Mouse (Mus musculus): ENCODE data around the gene A530016L24Rik. TPM values are rescaled to one million over a fixed set of nuclear protein-coding genes. Genes with fewer than 3 reads are reported as not detected.
A peak's percentile ranks its signal among the peaks of the same experiment; 100 is the strongest.

A530016L24Rik gene
- polyA plus RNA-seq, 1 experiment from 2014 or later, result 0.36 TPM

DNA sequence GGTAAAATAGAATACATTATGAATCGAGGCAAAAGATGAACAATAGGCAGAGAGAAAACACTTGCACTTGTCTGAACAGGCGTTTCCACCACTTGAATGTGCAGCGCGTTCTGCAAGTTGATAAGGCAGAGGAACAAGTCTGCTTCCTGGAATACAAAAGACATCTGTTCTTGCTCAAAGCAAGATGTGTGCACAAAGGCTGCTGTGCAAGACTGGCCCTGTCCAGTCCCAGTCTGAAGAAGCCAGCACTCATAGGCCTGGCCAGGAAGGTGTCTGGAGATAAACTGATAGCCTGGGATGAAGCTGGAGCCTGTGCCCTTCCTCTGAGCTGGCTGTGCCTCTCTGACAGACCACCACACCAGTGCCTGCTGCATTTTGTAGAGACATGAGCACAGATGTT is 28.9 kb downstream of the A530016L24Rik start:
- no peaks in the 10 kb centered on the region for H3K27me3 ChIP-seq (ENCODE audit: insufficient read depth, low read length)
- no peak overlapping the region for H3K4me2 ChIP-seq (ENCODE audit: low read length)
- WGBS, result 57% methylated on average over 4 of the region's 4 CpGs
- no peaks in the 10 kb centered on the region; the same call in 1 of the 2 replicates for H3K4me1 ChIP-seq (replicated peaks; ENCODE audit: insufficient read depth, low read length)
- no peak overlapping the region for H3K4me3 ChIP-seq (replicated peaks; ENCODE audit: low read depth, low read length)
- H3K36me3 ChIP-seq (ENCODE audit: insufficient read depth, low read length), result no peaks in the 10 kb centered on the region
- no peak overlapping the region for H3K9ac ChIP-seq (ENCODE audit: low read depth, low read length)
- H3K27ac ChIP-seq, result no peak overlapping the region
- ATAC-seq (replicated peaks; ENCODE audit: low FRiP score, low read depth), result no peak
- no peaks in the 10 kb centered on the region for H3K9me3 ChIP-seq (replicated peaks; ENCODE audit: low read length)
- DNase-seq (ENCODE audit: low spot score), result peak; percentile 9
- no peak for TF ChIP-seq CTCF (IDR thresholded peaks at IDR 0.05; ENCODE audit: low read depth)

DNA sequence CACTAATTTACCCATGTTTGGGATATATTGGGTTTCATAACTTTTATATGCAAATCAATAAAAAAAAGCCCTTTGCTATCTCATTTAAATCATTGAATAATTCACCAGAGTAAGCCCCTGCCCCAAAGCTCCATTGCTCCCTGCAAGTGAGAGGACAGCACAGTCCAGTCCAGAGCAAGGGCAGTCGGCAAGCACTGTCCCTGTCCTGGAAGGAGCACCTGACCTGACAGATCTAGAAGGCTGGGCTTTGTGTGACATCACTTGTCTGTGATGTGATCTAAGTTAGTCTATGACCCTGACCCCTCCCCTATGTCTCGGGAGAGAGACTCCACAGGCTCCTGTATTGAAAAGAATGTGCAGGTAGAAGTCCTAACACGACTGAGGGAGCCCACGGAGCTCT is 44.5 kb downstream of the A530016L24Rik start:
- no peak overlapping the region for H3K4me2 ChIP-seq (ENCODE audit: low read length)
- no peaks in the 10 kb centered on the region for H3K9me3 ChIP-seq (replicated peaks; ENCODE audit: low read length)
- no peak for TF ChIP-seq CTCF (IDR thresholded peaks at IDR 0.05; ENCODE audit: low read depth)
- no peaks in the 10 kb centered on the region for H3K36me3 ChIP-seq (ENCODE audit: insufficient read depth, low read length)
- H3K27ac ChIP-seq, result no peak overlapping the region
- no peak for DNase-seq (ENCODE audit: low spot score)
- H3K4me3 ChIP-seq (replicated peaks; ENCODE audit: low read depth, low read length), result no peak overlapping the region
- H3K9ac ChIP-seq (ENCODE audit: low read depth, low read length), result no peak overlapping the region
- peak; percentile 61; the same call in 1 of the 2 replicates for ATAC-seq (replicated peaks; ENCODE audit: low FRiP score, low read depth)
- H3K4me1 ChIP-seq (replicated peaks; ENCODE audit: insufficient read depth, low read length), result no peaks in the 10 kb centered on the region; the same call in 1 of the 2 replicates
- no peaks in the 10 kb centered on the region for H3K27me3 ChIP-seq (ENCODE audit: insufficient read depth, low read length)
- WGBS, result 46% methylated on average over 4 of the region's 4 CpGs

DNA sequence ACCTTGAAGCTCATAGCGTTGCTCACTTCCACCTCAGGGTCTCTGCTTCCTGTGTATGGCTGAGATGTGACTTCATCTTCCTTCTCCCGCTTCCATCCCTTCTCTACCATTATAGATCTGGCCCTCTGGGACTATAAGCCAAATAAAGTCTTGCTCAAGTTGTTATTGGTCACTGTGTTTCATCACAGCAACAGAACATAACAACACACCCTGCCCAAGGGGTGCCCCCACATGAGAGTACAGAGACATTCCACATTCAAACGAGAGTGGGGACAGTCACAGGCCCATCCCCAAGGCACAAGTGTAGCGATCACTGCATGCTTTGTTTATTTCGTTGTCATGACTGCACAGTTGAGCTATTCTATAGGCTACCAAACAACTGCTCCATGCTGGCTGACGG is 48.0 kb downstream of the A530016L24Rik start:
- Histone ChIP-seq H3K9me3 (replicated peaks; ENCODE audit: low read length) (no peaks in the 10 kb centered on the region), H3K9ac (ENCODE audit: low read depth, low read length) (no peak overlapping the region), H3K36me3 (ENCODE audit: insufficient read depth, low read length) (no peaks in the 10 kb centered on the region), H3K4me2 (ENCODE audit: low read length) (no peak overlapping the region), H3K27me3 (ENCODE audit: insufficient read depth, low read length) (no peaks in the 10 kb centered on the region), H3K4me1 (replicated peaks; ENCODE audit: insufficient read depth, low read length) (no peaks in the 10 kb centered on the region; the same call in 1 of the 2 replicates), H3K27ac (no peak overlapping the region), H3K4me3 (replicated peaks; ENCODE audit: low read depth, low read length) (no peak overlapping the region)
- TF ChIP-seq CTCF (IDR thresholded peaks at IDR 0.05; ENCODE audit: low read depth), result no peak
- WGBS, result 79% methylated on average over 6 of the region's 6 CpGs
- ATAC-seq (replicated peaks; ENCODE audit: low FRiP score, low read depth) (no peak), DNase-seq (ENCODE audit: low spot score) (no peak)

DNA sequence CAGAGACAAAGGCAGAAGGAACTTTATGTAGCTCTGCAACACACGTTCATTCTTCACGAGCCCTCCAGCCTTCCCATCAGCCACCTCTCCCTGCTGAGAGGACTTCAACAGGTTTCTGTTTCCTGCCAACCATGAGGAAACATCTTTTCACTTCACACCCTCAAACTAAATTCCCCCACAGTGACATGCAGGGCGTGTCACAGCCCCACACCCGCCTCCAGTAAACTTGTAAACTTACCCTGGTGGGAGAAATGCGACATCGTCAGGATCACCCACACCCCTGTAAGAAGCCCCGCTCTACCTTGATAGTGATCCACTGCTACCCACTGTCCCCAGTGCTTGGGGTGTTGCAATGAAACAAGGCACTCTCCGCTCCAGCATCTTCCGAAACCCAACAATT is 49.1 kb downstream of the A530016L24Rik start:
- no peak for TF ChIP-seq CTCF (IDR thresholded peaks at IDR 0.05; ENCODE audit: low read depth)
- Histone ChIP-seq H3K27ac (no peak overlapping the region), H3K9me3 (replicated peaks; ENCODE audit: low read length) (no peaks in the 10 kb centered on the region), H3K27me3 (ENCODE audit: insufficient read depth, low read length) (no peaks in the 10 kb centered on the region), H3K4me3 (replicated peaks; ENCODE audit: low read depth, low read length) (no peak overlapping the region), H3K4me2 (ENCODE audit: low read length) (no peak overlapping the region), H3K9ac (ENCODE audit: low read depth, low read length) (no peak overlapping the region), H3K4me1 (replicated peaks; ENCODE audit: insufficient read depth, low read length) (no peaks in the 10 kb centered on the region), H3K36me3 (ENCODE audit: insufficient read depth, low read length) (no peaks in the 10 kb centered on the region)
- DNase-seq (ENCODE audit: low spot score) (no peak), ATAC-seq (replicated peaks; ENCODE audit: low FRiP score, low read depth) (no peak)
- 77% methylated on average over 9 of the region's 9 CpGs for WGBS

DNA sequence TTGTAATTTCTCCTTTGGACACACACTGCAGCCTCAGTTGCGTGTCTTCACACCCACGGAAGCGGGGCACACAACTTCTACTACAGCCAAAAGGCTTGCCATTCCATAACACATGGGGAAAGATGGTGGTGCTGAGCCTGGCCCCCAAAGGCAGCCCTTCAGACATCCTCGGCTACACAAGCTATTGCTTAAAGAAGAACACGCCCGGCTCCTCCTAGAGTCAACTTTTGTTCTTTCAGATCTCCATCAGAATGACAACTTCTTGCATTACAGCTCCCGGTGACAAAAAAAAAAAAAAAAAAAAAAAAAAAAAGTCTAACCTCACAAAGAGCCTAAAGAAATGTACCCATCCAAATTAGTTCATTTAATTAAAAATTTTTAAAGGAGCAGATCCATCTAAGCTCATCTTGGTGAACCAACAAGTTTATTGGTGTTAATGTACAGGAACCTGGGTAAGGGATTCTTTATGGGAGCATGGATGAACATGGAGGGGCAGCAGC is 50.3 kb downstream of the A530016L24Rik start:
- Histone ChIP-seq H3K4me1 (replicated peaks; ENCODE audit: insufficient read depth, low read length) (no peaks in the 10 kb centered on the region), H3K4me3 (replicated peaks; ENCODE audit: low read depth, low read length) (no peak overlapping the region), H3K27me3 (ENCODE audit: insufficient read depth, low read length) (no peaks in the 10 kb centered on the region), H3K36me3 (ENCODE audit: insufficient read depth, low read length) (no peaks in the 10 kb centered on the region), H3K9ac (ENCODE audit: low read depth, low read length) (no peak overlapping the region), H3K4me2 (ENCODE audit: low read length) (no peak overlapping the region), H3K27ac (no peak overlapping the region), H3K9me3 (replicated peaks; ENCODE audit: low read length) (no peaks in the 10 kb centered on the region)
- DNase-seq (ENCODE audit: low spot score) (no peak), ATAC-seq (replicated peaks; ENCODE audit: low FRiP score, low read depth) (no peak)
- WGBS, result 87% methylated on average over 7 of the region's 7 CpGs
- TF ChIP-seq CTCF (IDR thresholded peaks at IDR 0.05; ENCODE audit: low read depth), result no peak

DNA sequence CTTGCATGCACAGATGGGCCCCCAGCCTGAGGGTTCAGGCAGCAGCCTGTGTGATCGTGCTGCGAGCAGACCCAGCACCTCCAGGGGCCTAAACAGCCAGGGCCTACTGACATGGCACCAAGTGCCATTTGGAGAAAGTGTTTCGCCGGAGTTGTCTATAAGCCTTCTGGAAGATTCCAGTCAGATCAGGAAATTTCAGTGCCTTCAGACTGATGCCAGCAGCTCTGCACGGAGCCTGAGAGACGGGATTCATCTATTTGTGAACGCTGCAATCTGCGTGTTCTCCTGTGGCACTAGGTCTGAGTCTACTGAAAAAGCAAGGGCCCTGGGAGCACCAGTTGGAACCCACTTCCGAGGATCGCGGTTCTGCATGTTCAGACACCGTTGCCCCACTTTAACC is 51.1 kb downstream of the A530016L24Rik start:
- ATAC-seq (replicated peaks; ENCODE audit: low FRiP score, low read depth) (no peak), DNase-seq (ENCODE audit: low spot score) (no peak)
- no peak overlapping the region for H3K27ac ChIP-seq
- H3K9ac ChIP-seq (ENCODE audit: low read depth, low read length), result no peak overlapping the region
- TF ChIP-seq CTCF (IDR thresholded peaks at IDR 0.05; ENCODE audit: low read depth), result no peak
- H3K4me2 ChIP-seq (ENCODE audit: low read length), result no peak overlapping the region
- 88% methylated on average over 12 of the region's 12 CpGs for WGBS
- H3K4me1 ChIP-seq (replicated peaks; ENCODE audit: insufficient read depth, low read length), result peaks cover 3% of the 10 kb centered on the region; the same call in 1 of the 2 replicates
- no peak overlapping the region for H3K4me3 ChIP-seq (replicated peaks; ENCODE audit: low read depth, low read length)
- H3K27me3 ChIP-seq (ENCODE audit: insufficient read depth, low read length), result no peaks in the 10 kb centered on the region
- no peaks in the 10 kb centered on the region for H3K36me3 ChIP-seq (ENCODE audit: insufficient read depth, low read length)
- no peaks in the 10 kb centered on the region for H3K9me3 ChIP-seq (replicated peaks; ENCODE audit: low read length)
